Mouse (Mus musculus): ENCODE measurements around the gene Sertad3. TPM values are rescaled to one million over a fixed set of nuclear protein-coding genes. Genes with fewer than 3 reads are reported as not detected.

Sertad3 gene
- total and polyA plus RNA-seq, 2 experiments from 2014 or later: 4.9 to 5.5 TPM

DNA sequence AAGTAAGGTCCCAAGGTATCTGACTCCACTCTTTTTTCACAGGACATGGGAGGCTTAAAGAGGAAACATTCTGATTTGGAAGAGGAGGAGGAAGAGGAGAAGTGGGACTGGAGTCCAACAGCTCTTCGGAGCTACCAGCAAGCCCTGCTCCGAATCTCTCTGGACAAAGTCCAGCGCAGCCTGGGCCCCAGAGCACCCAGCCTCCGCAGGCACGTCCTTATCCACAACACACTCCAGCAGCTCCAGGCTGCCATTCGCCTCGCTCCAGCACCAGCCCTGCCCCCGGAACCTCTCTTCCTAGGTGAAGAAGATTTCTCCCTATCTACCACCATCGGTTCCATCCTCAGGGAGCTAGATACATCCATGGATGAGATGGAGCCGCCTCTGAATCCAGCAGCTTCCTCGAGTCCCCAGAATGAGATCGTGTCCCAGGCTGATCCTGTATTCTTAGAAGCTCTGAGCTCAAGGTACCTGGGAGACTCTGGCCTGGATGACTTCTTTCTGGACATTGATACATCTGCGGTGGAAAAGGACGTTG, 2.6 kb downstream of the Sertad3 start:
- Histone ChIP-seq H3K4me1 (ENCODE audit: insufficient read depth) (0 out of 2 replicates have a peak, but pooled peaks cover 6% of the 10 kb centered on the region), H3K9me3 (ENCODE audit: low read length) (no peaks in the 10 kb centered on the region), H3K4me3 (ENCODE audit: low read depth, low read length) (no peak overlapping the region), H3K27me3 (ENCODE audit: insufficient read depth, low read length) (no peaks in the 10 kb centered on the region), H3K36me3 (ENCODE audit: insufficient read depth) (peaks cover 6% of the 10 kb centered on the region; the same call in 1 of the 2 replicates), H3K9ac (no peak overlapping the region), H3K27ac (ENCODE audit: low read depth, low read length) (no peak overlapping the region), H3K4me2 (ENCODE audit: low read depth) (no peak overlapping the region)
- no peak for TF ChIP-seq CTCF (IDR thresholded peaks at IDR 0.05; ENCODE audit: low read depth)
- ATAC-seq: no peak
- DNase-seq: no peak
- 96% methylated on average over 14 of the region's 14 CpGs for WGBS

DNA sequence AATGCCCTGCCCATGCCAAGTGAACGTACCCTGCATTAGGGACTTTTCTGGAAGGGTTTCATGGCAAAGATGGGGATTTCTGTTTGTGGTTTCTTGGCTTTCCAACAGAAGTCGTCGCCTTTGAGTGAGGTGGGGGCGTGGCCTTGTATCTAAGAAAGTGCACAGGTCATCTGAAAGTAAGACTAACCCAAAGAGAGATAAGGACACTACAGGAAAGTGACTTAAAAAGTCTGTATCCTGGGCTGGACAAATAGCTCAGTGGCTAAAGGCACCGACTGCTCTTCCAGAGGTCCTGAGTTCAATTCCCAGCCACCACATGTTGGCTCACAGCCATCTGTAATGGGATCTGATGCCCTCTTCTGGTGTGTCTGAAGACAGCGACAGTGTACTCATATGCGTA, 5.0 kb downstream of the Sertad3 start:
- 86% methylated on average over 7 of the region's 7 CpGs for WGBS
- Histone ChIP-seq H3K4me3 (ENCODE audit: low read depth, low read length) (no peak overlapping the region), H3K27me3 (ENCODE audit: insufficient read depth, low read length) (no peaks in the 10 kb centered on the region), H3K36me3 (ENCODE audit: insufficient read depth) (peaks cover 6% of the 10 kb centered on the region; the same call in 1 of the 2 replicates), H3K9me3 (ENCODE audit: low read length) (no peaks in the 10 kb centered on the region), H3K4me1 (ENCODE audit: insufficient read depth) (no peaks in the 10 kb centered on the region), H3K4me2 (ENCODE audit: low read depth) (no peak overlapping the region), H3K27ac (ENCODE audit: low read depth, low read length) (no peak overlapping the region), H3K9ac (no peak overlapping the region)
- no peak for TF ChIP-seq CTCF (IDR thresholded peaks at IDR 0.05; ENCODE audit: low read depth)
- no peak for DNase-seq
- no peak for ATAC-seq

- no peak for ATAC-seq
- H3K27ac ChIP-seq (ENCODE audit: low read depth, low read length): no peak overlapping the region
- WGBS: 86% methylated on average over 1 of the region's 1 CpGs
- H3K4me3 ChIP-seq (ENCODE audit: low read depth, low read length): no peak overlapping the region
- peaks cover 6% of the 10 kb centered on the region; the same call in 1 of the 2 replicates for H3K36me3 ChIP-seq (ENCODE audit: insufficient read depth)
- no peaks in the 10 kb centered on the region for H3K4me1 ChIP-seq (ENCODE audit: insufficient read depth)
- H3K27me3 ChIP-seq (ENCODE audit: insufficient read depth, low read length): no peaks in the 10 kb centered on the region
- no peak overlapping the region for H3K4me2 ChIP-seq (ENCODE audit: low read depth)
- no peak for DNase-seq
- no peak for TF ChIP-seq CTCF (IDR thresholded peaks at IDR 0.05; ENCODE audit: low read depth)
- no peaks in the 10 kb centered on the region for H3K9me3 ChIP-seq (ENCODE audit: low read length)
- H3K9ac ChIP-seq: no peak overlapping the region
Measured at GRCm38 (mm10) chr7:27479750-27480149, 6.2 kb downstream of the Sertad3 start.

DNA sequence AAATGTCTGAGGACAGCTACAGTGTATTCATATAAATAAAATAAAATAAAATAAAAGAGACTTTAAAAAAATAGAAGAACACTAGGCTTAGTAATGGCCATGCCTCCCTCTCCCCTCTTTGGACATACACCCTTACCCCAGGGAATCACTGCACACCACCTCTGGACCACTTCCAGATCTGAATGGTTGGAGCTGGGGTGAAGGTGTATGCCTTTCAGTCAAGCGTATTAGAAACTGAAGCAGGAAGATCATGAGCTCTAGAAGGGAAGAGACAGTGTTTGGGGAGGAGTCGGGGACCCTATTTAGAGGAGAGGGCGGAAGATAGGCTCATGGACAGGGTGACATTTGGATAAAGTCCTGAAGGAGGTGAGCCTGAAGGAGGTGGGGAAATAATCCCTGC, 6.9 kb downstream of the Sertad3 start:
- DNase-seq: no peak
- Histone ChIP-seq H3K9me3 (ENCODE audit: low read length) (no peaks in the 10 kb centered on the region), H3K27ac (ENCODE audit: low read depth, low read length) (no peak overlapping the region), H3K4me1 (ENCODE audit: insufficient read depth) (no peaks in the 10 kb centered on the region), H3K9ac (no peak overlapping the region), H3K4me2 (ENCODE audit: low read depth) (no peak overlapping the region), H3K36me3 (ENCODE audit: insufficient read depth) (peaks cover 6% of the 10 kb centered on the region; the same call in 1 of the 2 replicates), H3K4me3 (ENCODE audit: low read depth, low read length) (no peak overlapping the region), H3K27me3 (ENCODE audit: insufficient read depth, low read length) (no peaks in the 10 kb centered on the region)
- 71% methylated on average over 3 of the region's 3 CpGs for WGBS
- no peak for TF ChIP-seq CTCF (IDR thresholded peaks at IDR 0.05; ENCODE audit: low read depth)
- no peak for ATAC-seq

DNA sequence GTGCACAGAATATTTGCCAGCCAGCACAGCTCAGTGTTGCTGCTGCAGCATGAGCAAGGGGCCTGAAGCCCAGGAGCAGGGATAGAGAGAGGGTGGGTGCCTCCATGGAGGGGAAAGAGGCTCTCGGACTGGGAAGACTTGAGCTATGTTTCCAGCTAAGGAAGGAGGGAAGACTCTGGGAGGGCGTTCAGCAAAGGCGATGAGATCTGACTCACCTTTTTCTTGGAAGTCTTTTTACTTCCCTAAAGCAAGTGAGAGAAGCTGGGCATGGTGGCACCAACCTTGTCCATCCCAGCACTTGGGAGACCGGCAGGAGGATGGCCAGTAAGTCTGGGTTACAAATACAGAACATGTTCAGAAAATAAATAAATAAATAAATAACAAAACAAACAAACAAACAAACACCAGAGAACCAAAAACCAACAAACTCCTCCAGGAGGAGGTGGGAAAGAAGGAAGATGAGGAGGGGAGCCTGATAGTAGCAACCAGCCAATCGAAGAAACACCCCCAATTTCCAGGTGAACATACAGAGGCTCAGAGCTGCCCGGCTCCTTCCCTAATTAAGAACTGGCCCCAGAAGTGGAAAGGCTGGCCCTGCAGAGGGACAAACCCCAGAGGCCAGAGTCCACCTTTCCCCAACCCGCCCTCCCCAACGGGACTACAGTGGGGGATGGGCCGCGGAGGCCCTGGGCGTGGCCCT, 7.5 kb downstream of the Sertad3 start:
- Histone ChIP-seq H3K9me3 (ENCODE audit: low read length) (no peaks in the 10 kb centered on the region), H3K27ac (ENCODE audit: low read depth, low read length) (peak overlapping the region; percentile 54), H3K4me1 (ENCODE audit: insufficient read depth) (no peaks in the 10 kb centered on the region), H3K36me3 (ENCODE audit: insufficient read depth) (peaks cover 6% of the 10 kb centered on the region; the same call in 1 of the 2 replicates), H3K9ac (peak overlapping the region; percentile 58), H3K4me3 (ENCODE audit: low read depth, low read length) (peak overlapping the region; percentile 40), H3K4me2 (ENCODE audit: low read depth) (peak overlapping the region; percentile 71), H3K27me3 (ENCODE audit: insufficient read depth, low read length) (no peaks in the 10 kb centered on the region)
- WGBS: 10% methylated on average over 10 of the region's 11 CpGs
- TF ChIP-seq CTCF (IDR thresholded peaks at IDR 0.05; ENCODE audit: low read depth): no peak
- ATAC-seq (no peak), DNase-seq (no peak)

- peak overlapping the region; percentile 71 for H3K4me2 ChIP-seq (ENCODE audit: low read depth)
- WGBS: under 1% methylated on average over 12 of the region's 12 CpGs
- TF ChIP-seq CTCF (IDR thresholded peaks at IDR 0.05; ENCODE audit: low read depth): no peak
- peaks cover 5% of the 10 kb centered on the region; the same call in 1 of the 2 replicates for H3K36me3 ChIP-seq (ENCODE audit: insufficient read depth)
- ATAC-seq (peak; percentile 72), DNase-seq (peak; percentile 68)
- no peaks in the 10 kb centered on the region for H3K9me3 ChIP-seq (ENCODE audit: low read length)
- peaks cover 5% of the 10 kb centered on the region; the same call in 1 of the 2 replicates for H3K4me1 ChIP-seq (ENCODE audit: insufficient read depth)
- peak overlapping the region; percentile 58 for H3K9ac ChIP-seq
- peak overlapping the region; percentile 40 for H3K4me3 ChIP-seq (ENCODE audit: low read depth, low read length)
- H3K27me3 ChIP-seq (ENCODE audit: insufficient read depth, low read length): no peaks in the 10 kb centered on the region
- peak overlapping the region; percentile 54 for H3K27ac ChIP-seq (ENCODE audit: low read depth, low read length)
Measured at GRCm38 (mm10) chr7:27481627-27481969, 8.0 kb downstream of the Sertad3 start.

DNA sequence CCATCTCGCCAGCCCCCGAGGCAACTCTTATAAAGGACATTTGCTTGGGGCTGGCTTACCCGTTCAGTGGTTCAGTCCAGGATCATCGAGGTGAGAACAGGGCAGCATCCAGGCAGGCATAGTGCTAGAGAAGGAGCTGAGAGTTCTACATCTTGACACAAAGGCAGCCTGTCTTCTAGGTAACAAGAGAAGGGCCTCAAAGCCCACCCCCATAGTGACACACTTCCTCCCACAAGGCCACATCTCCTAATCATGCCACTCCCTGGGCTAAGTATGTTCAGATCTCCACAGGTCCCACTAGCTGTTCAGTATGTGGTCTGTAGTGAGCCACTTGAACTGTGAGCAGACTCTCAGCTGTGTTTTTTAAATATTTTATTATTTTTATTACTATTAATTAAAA, 10.3 kb downstream of the Sertad3 start:
- Histone ChIP-seq H3K9me3 (ENCODE audit: low read length) (no peaks in the 10 kb centered on the region), H3K27me3 (ENCODE audit: insufficient read depth, low read length) (no peaks in the 10 kb centered on the region), H3K9ac (no peak overlapping the region), H3K4me3 (ENCODE audit: low read depth, low read length) (no peak overlapping the region), H3K4me2 (ENCODE audit: low read depth) (no peak overlapping the region), H3K27ac (ENCODE audit: low read depth, low read length) (no peak overlapping the region), H3K36me3 (ENCODE audit: insufficient read depth) (no peaks in the 10 kb centered on the region), H3K4me1 (ENCODE audit: insufficient read depth) (peaks cover 5% of the 10 kb centered on the region; the same call in 1 of the 2 replicates)
- 77% methylated on average over 4 of the region's 4 CpGs for WGBS
- no peak for TF ChIP-seq CTCF (IDR thresholded peaks at IDR 0.05; ENCODE audit: low read depth)
- ATAC-seq (no peak), DNase-seq (no peak)

Data from forebrain, postnatal 0 days (tissue).